Mouse (Mus musculus) hindbrain, embryonic 15.5 days (tissue): Measurements from ENCODE around the gene Cacna1d. TPM values are rescaled to one million over a fixed set of nuclear protein-coding genes. Genes with fewer than 3 reads are reported as not detected.

Source experiments
- ATAC-seq: fragments of 200-750 bp; cut with Nextera tagmentation; 2 replicates; pipeline ENCODE4 v1.8.0; 2017; ENCODE audit warnings: low read depth, moderate number of reproducible peaks, moderate TSS enrichment; ENCODE audit not compliant: low FRiP score
- H3K27ac ChIP-seq: fragments of 300-500 bp; sonication (generic); replicated peaks from 2 replicates; pipeline ENCODE4 v1.5.1; 2015; ENCODE audit warnings: mild to moderate bottlenecking, inconsistent platforms
- H3K27me3 ChIP-seq: fragments of 300-500 bp; sonication (generic); 2 replicates; pipeline ENCODE4 v1.6.1; 2015; ENCODE audit warnings: control low read depth, inconsistent platforms
- H3K36me3 ChIP-seq: fragments of 300-500 bp; sonication (generic); 2 replicates; pipeline ENCODE4 v1.6.1; 2015; ENCODE audit warnings: control low read depth, inconsistent platforms
- H3K4me1 ChIP-seq: fragments of 300-500 bp; sonication (generic); replicated peaks from 2 replicates; pipeline ENCODE4 v1.6.1; 2015; ENCODE audit warnings: control low read depth, inconsistent platforms
- H3K4me2 ChIP-seq: fragments of 300-500 bp; sonication (generic); 2 replicates; pipeline ENCODE4 v1.6.1; 2015; ENCODE audit warnings: moderate library complexity, mild to moderate bottlenecking, inconsistent platforms
- H3K4me3 ChIP-seq: fragments of 300-500 bp; sonication (generic); 2 replicates; pipeline ENCODE4 v1.5.1; 2015; ENCODE audit warnings: mild to moderate bottlenecking, inconsistent platforms
- H3K9ac ChIP-seq: fragments of 300-500 bp; sonication (generic); 2 replicates; pipeline ENCODE4 v1.6.1; 2015; ENCODE audit warnings: inconsistent platforms
- H3K9me3 ChIP-seq: fragments of 300-500 bp; sonication (generic); 2 replicates; pipeline ENCODE4 v1.6.1; 2016; ENCODE audit warnings: control low read depth, inconsistent platforms
- WGBS: fragments of 180-500 bp; shearing (Covaris S2); methylation state at CpG from one replicate; pipeline ENCODE4 v1.1.7; 2015; 5-methylcytosine and 5-hydroxymethylcytosine counted together
- polyA plus RNA-seq: library from polyadenylated mRNA; unstranded; fragments of >200 nt; fragmentation: Nextera tagmentation; extraction: Ambion mirVana; gene quantifications from 2 replicates; pipeline ENCODE4 v1.2.1, GENCODE M21; 2015

Cacna1d gene
- polyA plus RNA-seq, 1 experiment from 2014 or later, result 10.7 TPM

DNA sequence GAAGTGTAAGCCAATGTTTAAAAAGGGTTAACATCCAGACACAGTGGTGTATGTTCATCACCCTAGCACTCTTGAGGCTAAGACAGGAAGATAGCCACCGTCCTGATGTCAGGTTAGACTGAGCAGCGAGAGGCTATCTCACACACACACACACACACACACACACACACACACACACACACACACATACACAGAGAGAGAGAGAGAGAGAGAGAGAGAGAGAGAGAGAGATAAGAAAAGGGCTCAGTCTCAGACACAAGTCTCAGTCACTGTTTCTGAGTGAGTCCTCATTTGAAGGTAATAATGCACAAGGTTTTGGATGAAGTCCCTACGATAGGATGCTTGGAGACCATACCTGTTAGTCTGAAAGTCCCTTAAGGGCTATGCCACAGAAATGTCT, 322.9 kb downstream of the Cacna1d start:
- H3K9me3 ChIP-seq, result no peaks in the 10 kb centered on the region
- no peak overlapping the region for H3K9ac ChIP-seq
- peaks cover 45% of the 10 kb centered on the region for H3K4me1 ChIP-seq
- H3K27me3 ChIP-seq, result no peaks in the 10 kb centered on the region
- H3K36me3 ChIP-seq, result no peaks in the 10 kb centered on the region
- H3K4me2 ChIP-seq, result no peak overlapping the region
- 85% methylated on average over 3 of the region's 3 CpGs for WGBS
- H3K4me3 ChIP-seq, result no peak overlapping the region
- no peak for ATAC-seq
- H3K27ac ChIP-seq, result no peak overlapping the region

DNA sequence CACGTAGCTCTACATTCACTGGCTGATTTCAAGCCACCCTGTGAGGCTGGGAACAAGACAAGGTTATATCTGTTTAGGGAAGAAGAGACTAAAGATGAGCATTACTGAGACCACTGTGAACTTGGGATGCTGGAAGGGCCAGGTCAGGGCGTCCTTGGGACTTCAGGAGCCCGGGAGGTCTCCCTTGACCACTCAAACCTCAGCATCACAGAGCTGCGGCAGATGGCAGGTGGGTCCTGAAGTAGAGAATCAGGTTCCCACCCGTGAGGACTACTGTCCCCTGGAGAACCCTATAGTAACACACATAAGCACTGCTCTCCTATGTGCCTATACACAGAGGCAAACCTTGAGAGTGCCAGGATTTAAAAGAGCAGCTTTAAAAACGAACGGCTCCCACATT, 323.6 kb downstream of the Cacna1d start:
- 90% methylated on average over 7 of the region's 7 CpGs for WGBS
- Histone ChIP-seq H3K36me3 (no peaks in the 10 kb centered on the region), H3K9me3 (no peaks in the 10 kb centered on the region), H3K4me3 (no peak overlapping the region), H3K4me1 (peaks cover 39% of the 10 kb centered on the region), H3K9ac (no peak overlapping the region), H3K27me3 (no peaks in the 10 kb centered on the region), H3K27ac (no peak overlapping the region), H3K4me2 (no peak overlapping the region)
- no peak for ATAC-seq

DNA sequence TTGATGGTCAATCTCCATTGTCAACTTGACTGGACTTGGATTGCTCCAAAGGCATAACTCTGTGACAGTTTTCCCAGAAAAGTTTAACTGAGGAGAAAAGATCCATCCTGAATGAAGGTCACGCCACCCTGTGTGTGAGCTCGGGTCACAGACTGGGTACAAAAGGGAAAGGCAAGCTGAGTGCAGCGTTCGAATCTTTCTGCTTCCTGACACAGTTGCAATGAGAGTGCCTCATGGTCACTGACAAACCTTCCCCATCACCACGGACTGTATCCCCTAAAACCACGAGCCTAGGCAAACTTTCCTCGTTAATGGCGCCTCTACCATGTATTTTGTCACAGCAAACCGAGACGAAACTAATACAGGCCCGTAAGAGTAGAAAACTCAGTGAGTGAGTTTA, 325.2 kb downstream of the Cacna1d start:
- Histone ChIP-seq H3K36me3 (no peaks in the 10 kb centered on the region), H3K4me2 (no peak overlapping the region), H3K27ac (no peak overlapping the region), H3K4me1 (peaks cover 26% of the 10 kb centered on the region), H3K27me3 (no peaks in the 10 kb centered on the region), H3K9ac (no peak overlapping the region), H3K4me3 (no peak overlapping the region), H3K9me3 (no peaks in the 10 kb centered on the region)
- WGBS, result 95% methylated on average over 11 of the region's 11 CpGs
- ATAC-seq, result no peak

DNA sequence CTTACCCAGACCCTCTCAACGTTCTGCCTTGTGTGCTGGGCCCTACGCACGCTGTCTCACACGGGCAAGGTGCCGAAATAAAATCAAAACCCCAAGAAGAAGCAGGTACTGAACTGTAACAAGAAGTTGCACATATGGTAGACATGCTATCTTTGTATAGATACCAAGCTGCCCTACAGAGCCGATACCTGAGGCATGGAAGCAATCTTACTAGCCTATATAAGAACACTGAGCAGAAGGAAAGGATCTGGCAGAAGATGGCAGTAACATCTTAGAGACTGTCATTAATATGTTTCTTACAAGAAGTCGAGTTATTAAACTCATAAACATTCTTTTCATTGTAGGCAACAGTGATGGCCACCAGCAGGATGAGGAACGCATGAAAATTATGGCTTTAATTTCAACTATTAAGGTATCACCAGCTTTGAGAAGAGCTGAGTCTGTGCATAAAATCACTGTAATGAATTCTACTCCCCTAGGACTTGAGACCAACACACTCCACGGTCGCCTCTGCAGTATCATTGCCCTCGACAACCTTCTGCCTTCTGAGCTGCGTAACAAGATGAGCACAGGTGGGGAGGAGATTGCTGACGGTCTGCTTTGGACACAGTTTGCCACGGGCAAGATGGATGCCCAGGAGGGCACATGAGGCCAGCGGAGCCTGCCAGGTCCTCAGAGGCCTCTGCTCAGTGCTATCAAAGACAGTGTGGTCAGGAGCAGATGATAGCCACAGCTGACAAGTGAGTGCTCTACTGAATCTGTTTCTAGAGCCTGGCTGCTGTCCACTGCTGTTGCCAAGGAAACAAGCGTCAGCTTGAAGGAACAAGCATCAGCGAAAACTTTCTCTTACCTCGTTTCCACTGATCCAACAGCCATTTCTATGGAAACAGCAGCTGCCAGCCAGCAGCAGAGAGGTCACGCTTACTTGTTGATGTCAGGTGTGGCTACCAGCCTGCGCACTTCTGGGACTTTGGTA, 327.2 kb downstream of the Cacna1d start:
- WGBS, result 55% methylated on average over 20 of the region's 20 CpGs
- peaks cover 19% of the 10 kb centered on the region for H3K4me1 ChIP-seq

DNA sequence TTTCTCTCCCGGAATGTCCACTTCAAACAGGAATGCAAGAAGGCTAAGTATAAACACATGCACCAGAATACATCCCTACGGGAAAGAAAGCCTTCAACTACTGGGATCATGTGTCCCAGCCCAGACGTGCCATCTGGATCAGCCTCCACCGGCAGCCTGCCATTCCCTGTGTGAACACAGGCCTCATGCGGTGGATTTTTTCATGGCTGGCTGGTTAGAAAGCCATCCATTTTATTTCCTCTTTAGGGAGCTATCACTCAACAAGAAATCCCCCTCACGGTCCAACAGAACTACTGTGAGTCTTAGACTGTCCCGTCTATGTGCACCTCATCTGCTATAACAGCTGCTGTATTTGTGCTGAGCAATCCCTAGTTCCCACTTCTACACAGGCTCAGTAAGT, 343.5 kb downstream of the Cacna1d start:
- H3K27me3 ChIP-seq, result no peaks in the 10 kb centered on the region
- WGBS, result 41% methylated on average over 7 of the region's 7 CpGs
- H3K4me1 ChIP-seq, result peaks cover 7% of the 10 kb centered on the region; the same call in 1 of the 2 replicates
- 0 out of 2 replicates have a peak, but pooled peaks have one; percentile 27 for ATAC-seq
- no peak overlapping the region for H3K4me3 ChIP-seq
- no peaks in the 10 kb centered on the region for H3K36me3 ChIP-seq
- H3K4me2 ChIP-seq, result no peak overlapping the region
- H3K9ac ChIP-seq, result no peak overlapping the region
- no peak overlapping the region for H3K27ac ChIP-seq
- no peaks in the 10 kb centered on the region for H3K9me3 ChIP-seq

More for the DNA sequence above, 327.2 kb downstream of the Cacna1d start:
- Histone ChIP-seq H3K4me2 (no peak overlapping the region), H3K27me3 (no peaks in the 10 kb centered on the region), H3K9me3 (no peaks in the 10 kb centered on the region), H3K4me3 (no peak overlapping the region), H3K36me3 (no peaks in the 10 kb centered on the region), H3K27ac (peak overlapping the region; percentile 72), H3K9ac (no peak overlapping the region)
- ATAC-seq, result peak; percentile 85

DNA sequence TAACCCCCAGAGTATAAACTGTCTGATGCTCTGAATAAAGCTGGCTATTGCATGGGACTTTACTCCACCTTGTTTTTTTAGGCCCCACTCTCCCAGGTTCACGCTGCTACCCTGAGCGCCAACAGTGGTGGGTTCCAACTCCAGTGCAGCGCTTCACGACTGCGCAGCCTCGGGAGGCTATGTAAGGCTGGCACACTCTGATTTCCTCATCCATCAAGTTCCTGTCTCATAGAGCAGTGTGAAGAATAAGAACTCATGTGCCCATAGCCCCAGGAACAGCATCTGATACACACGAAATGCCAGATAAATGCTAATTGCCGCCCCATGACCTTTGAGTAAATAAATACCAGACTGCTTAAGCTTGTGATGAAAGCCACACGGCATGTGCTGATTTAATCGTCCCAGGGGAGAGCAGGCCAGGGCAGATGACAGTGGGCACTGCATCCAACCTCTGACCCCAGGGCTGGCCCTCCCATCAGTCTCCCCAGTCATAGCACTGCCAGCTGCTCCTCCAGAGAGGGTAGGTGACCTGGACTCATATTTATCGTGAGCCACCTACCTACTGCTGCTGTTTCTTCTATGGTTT, 352.8 kb downstream of the Cacna1d start:
- H3K9ac ChIP-seq, result no peak overlapping the region

DNA sequence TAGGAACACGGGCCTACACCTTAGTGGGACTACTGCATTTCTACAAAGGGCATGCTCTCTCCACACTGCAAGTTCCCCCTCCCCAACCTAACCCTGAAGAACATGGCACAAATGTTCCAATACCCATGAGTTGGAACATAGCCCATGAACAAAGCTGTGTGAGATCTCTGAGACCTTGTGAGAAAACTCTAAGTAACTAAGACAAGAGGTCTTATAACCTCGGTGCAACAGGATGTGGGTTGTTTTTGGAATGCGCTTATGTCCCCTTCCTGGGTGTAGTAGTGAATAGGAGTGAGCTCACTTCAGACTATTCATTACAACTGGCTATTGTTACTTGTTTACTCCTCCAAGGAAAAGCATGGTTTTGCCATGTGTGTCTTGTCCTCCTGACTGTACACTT, 353.3 kb downstream of the Cacna1d start:
- 86% methylated on average over 3 of the region's 3 CpGs for WGBS
- ATAC-seq, result no peak
- H3K4me1 ChIP-seq, result peaks cover 4% of the 10 kb centered on the region; the same call in 1 of the 2 replicates

More for the DNA sequence above, 352.8 kb downstream of the Cacna1d start:
- no peak overlapping the region for H3K27ac ChIP-seq
- 0 out of 2 replicates have a peak, but pooled peaks have one; percentile 53 for ATAC-seq
- no peaks in the 10 kb centered on the region for H3K27me3 ChIP-seq
- H3K36me3 ChIP-seq, result peaks cover 6% of the 10 kb centered on the region; the same call in 1 of the 2 replicates
- H3K4me2 ChIP-seq, result no peak overlapping the region
- H3K4me3 ChIP-seq, result no peak overlapping the region
- H3K4me1 ChIP-seq, result peaks cover 4% of the 10 kb centered on the region; the same call in 1 of the 2 replicates
- no peaks in the 10 kb centered on the region for H3K9me3 ChIP-seq
- WGBS, result 43% methylated on average over 11 of the region's 11 CpGs

DNA sequence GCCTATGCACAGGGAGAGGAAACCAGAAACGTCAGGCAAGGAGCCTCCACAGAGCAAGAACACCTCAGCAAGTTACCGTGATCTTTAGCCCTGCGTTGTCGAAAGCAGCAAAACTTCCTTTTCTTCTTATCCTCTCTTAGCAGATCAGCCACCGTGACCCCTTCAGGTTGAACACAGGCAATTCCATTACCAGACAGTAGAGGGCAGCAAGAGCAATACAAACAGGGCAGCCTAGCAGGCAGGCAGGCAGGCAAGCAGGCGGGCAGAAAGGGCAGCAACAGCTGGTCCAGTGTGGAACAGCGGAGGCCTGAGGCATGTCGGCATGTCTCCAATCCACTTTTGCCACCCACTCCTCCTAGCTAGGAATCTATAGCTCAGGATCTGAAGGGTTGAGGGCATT, 354.3 kb downstream of the Cacna1d start:
- peak; percentile 85 for ATAC-seq

More for the DNA sequence above, 353.3 kb downstream of the Cacna1d start:
- H3K27me3 ChIP-seq, result no peaks in the 10 kb centered on the region
- no peak overlapping the region for H3K4me2 ChIP-seq
- H3K4me3 ChIP-seq, result no peak overlapping the region
- no peaks in the 10 kb centered on the region for H3K9me3 ChIP-seq
- H3K9ac ChIP-seq, result no peak overlapping the region
- H3K36me3 ChIP-seq, result peaks cover 6% of the 10 kb centered on the region; the same call in 1 of the 2 replicates
- H3K27ac ChIP-seq, result no peak overlapping the region

DNA sequence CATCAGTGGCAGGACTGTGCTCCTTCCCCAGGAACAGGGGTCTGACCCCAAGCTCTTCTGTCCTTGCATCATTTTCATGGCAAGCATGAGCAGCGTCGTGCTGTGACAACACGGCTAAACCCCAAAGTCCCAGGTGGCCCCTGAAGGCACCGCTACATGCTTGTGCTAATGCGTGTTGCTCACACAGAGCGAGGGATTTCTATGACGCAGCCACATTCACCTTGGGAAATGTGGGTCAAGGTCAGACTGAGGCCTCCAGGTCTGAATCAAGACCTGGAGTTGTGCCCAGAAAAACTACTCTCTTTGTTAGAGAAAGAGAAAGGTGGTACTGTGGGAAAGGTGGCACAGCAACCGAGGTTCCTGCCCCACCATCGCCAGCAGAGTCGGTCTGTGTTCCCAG, 355.9 kb downstream of the Cacna1d start:
- H3K27ac ChIP-seq, result no peak overlapping the region
- H3K9me3 ChIP-seq, result no peaks in the 10 kb centered on the region
- no peaks in the 10 kb centered on the region for H3K27me3 ChIP-seq
- no peaks in the 10 kb centered on the region for H3K36me3 ChIP-seq
- no peak overlapping the region for H3K4me3 ChIP-seq
- H3K4me1 ChIP-seq, result peaks cover 4% of the 10 kb centered on the region; the same call in 1 of the 2 replicates
- H3K4me2 ChIP-seq, result no peak overlapping the region
- H3K9ac ChIP-seq, result no peak overlapping the region
- 90% methylated on average over 10 of the region's 10 CpGs for WGBS
- no peak for ATAC-seq

More for the DNA sequence above, 354.3 kb downstream of the Cacna1d start:
- Histone ChIP-seq H3K4me3 (no peak overlapping the region), H3K9ac (no peak overlapping the region), H3K27me3 (no peaks in the 10 kb centered on the region), H3K36me3 (peaks cover 5% of the 10 kb centered on the region; the same call in 1 of the 2 replicates), H3K9me3 (no peaks in the 10 kb centered on the region), H3K27ac (no peak overlapping the region), H3K4me2 (no peak overlapping the region), H3K4me1 (peaks cover 4% of the 10 kb centered on the region; the same call in 1 of the 2 replicates)
- 8% methylated on average over 8 of the region's 8 CpGs for WGBS

DNA sequence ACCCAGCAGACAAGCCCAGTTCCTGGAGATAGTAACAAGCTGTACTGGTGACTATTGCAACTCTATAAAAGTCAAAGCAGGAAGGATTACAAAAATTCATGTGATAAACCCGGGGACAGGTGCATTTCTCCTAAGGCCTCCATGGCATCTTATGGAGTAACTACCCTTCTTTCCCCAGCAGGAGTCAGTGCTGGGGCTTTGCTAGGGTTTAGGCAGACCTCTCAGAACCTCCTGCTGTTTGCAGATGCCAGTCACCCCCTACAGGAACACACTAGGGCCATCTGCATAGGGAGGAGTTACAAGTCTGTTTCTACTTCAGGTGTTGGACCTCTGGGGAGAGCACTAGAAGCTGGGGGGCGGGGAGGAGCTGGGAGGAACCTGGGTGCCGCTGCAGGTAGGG, 357.6 kb downstream of the Cacna1d start:
- no peak for ATAC-seq
- WGBS, result 53% methylated on average over 3 of the region's 3 CpGs

DNA sequence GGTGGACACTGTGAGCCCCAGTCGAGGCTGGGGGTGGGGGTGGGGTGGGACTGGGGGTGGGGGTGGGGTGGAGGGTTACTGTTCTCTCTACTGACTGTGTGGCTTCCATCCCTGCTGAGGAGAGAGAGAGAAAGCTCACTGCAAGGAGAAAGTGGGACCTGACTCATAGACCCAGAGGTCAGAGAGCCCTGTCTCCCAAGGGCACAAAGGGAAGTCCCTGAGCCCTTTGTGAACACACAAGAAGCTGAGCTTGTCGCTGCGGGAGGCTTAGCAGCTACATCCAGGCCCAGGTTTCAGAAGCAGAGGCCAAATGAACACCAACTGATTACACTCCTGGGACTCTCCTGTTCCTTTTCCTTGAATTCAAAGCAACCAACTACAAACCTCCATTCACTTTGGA, 360.0 kb downstream of the Cacna1d start:
- 4% methylated on average over 3 of the region's 3 CpGs for WGBS
- H3K9me3 ChIP-seq, result no peaks in the 10 kb centered on the region
- H3K27me3 ChIP-seq, result no peaks in the 10 kb centered on the region
- no peak overlapping the region for H3K4me3 ChIP-seq
- no peak for ATAC-seq
- H3K9ac ChIP-seq, result no peak overlapping the region
- H3K36me3 ChIP-seq, result no peaks in the 10 kb centered on the region
- no peak overlapping the region for H3K27ac ChIP-seq
- no peaks in the 10 kb centered on the region for H3K4me1 ChIP-seq
- no peak overlapping the region for H3K4me2 ChIP-seq

More for the DNA sequence above, 357.6 kb downstream of the Cacna1d start:
- Histone ChIP-seq H3K27me3 (no peaks in the 10 kb centered on the region), H3K36me3 (no peaks in the 10 kb centered on the region), H3K9me3 (no peaks in the 10 kb centered on the region), H3K4me2 (no peak overlapping the region), H3K9ac (no peak overlapping the region), H3K27ac (no peak overlapping the region), H3K4me1 (peaks cover 4% of the 10 kb centered on the region; the same call in 1 of the 2 replicates), H3K4me3 (no peak overlapping the region)

DNA sequence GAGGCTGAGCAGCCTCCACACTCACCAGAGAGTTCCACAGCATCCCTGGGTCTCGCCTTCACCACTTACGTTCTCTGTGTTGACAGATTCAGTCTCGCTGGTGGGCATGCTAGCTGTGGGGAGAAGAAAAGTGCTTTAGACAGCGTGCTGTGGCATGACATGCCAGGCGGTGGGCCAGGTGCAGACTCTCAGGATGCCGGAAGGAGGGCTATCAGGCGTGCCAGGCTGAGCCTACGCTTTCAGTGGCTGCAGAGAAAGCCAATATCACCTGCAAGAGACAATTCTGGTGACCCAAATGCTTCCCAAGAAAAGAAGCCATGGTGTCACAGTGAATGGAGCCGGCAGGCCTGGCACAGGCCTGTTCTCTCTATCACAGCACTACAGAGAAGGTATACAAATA, 361.2 kb downstream of the Cacna1d start:
- Histone ChIP-seq H3K4me3 (no peak overlapping the region), H3K27me3 (no peaks in the 10 kb centered on the region), H3K4me1 (no peaks in the 10 kb centered on the region), H3K4me2 (no peak overlapping the region), H3K27ac (no peak overlapping the region), H3K9me3 (no peaks in the 10 kb centered on the region), H3K36me3 (no peaks in the 10 kb centered on the region), H3K9ac (no peak overlapping the region)
- ATAC-seq, result no peak
- 91% methylated on average over 9 of the region's 9 CpGs for WGBS
